ENCODE assay signal across 11 mouse cellular contexts in genomic region chr19:32242153-32242552, GRCm38 (mm10).
DNase-seq lines count a peak whose midpoint lies in the region; TF ChIP-seq lines count a peak whose summit lies in the region.
"Had no signal": no experiment of that assay in that cellular context is flagged by ENCODE, and none has a peak within 500 bp of the region (broad histone marks: within the 10 kb centered on the region; RNA-seq: fewer than 3 reads in every experiment).

No protein-coding gene starts in this region.

- TF ChIP-seq POLR2A in cerebellum, adult 2 months (IDR thresholded peaks at IDR 0.05; ENCODE audit: borderline replicate concordance, insufficient read depth, low read length) = no peak
- TF ChIP-seq POLR2A in testis, adult 2 months (IDR thresholded peaks at IDR 0.05; ENCODE audit: control insufficient read depth, low read depth, low read length) = no peak

- no peak for TF ChIP-seq CTCF in cerebellum, adult 2 months (IDR thresholded peaks at IDR 0.05; ENCODE audit: borderline replicate concordance, insufficient read depth, low read depth, low read length)
- no peak for TF ChIP-seq CTCF in testis, adult 2 months (IDR thresholded peaks at IDR 0.05; ENCODE audit: control insufficient read depth, insufficient read depth, insufficient replicate concordance, low read depth, low read length)

- H3K36me3 ChIP-seq in testis, adult 2 months (ENCODE audit: control insufficient read depth, insufficient read depth, low read length) = no peaks in the 10 kb centered on the region
- H3K36me3 ChIP-seq: limb, embryonic 12.5 days had no signal

- WGBS in cerebellum, adult 2 months = 52% methylated on average over 4 of the region's 4 CpGs

- H3K4me1 ChIP-seq in cerebellum, adult 2 months (ENCODE audit: control insufficient read depth, insufficient read depth, low read length) = peaks cover 10% of the 10 kb centered on the region
- no peaks in the 10 kb centered on the region for H3K4me1 ChIP-seq in testis, adult 2 months (ENCODE audit: control insufficient read depth, insufficient read depth, low read length)
- H3K4me1 ChIP-seq: forebrain, embryonic 13.5 days had no signal

- H3K27ac ChIP-seq in cerebellum, adult 2 months (ENCODE audit: insufficient read depth, low read length) = no peak overlapping the region
- H3K27ac ChIP-seq in testis, adult 2 months (ENCODE audit: control insufficient read depth, insufficient read depth, low read depth, low read length) = 0 out of 2 replicates have a peak overlapping the region, but pooled peaks have one; percentile 48
- H3K27ac ChIP-seq: forebrain, embryonic 13.5 days; limb, embryonic 12.5 days had no signal

- no peaks in the 10 kb centered on the region for H3K27me3 ChIP-seq in cerebellum, adult 2 months (ENCODE audit: control insufficient read depth, insufficient read depth, low read length)
- H3K27me3 ChIP-seq in testis, adult 2 months (ENCODE audit: control insufficient read depth, insufficient read depth, low read length) = no peaks in the 10 kb centered on the region
- H3K27me3 ChIP-seq: forebrain, embryonic 13.5 days; limb, embryonic 12.5 days; megakaryocyte, embryonic 14.5 days had no signal

- peak; percentile 40 to 49 for DNase-seq in cerebellum, adult 2 months
- DNase-seq in cerebellum, adult 11 months = no peak
- DNase-seq in testis, postnatal 10 days (ENCODE audit: low spot score) = no peak
- DNase-seq in gonadal fat pad, adult 2 months (ENCODE audit: low read depth) = peak; percentile 61
- peak; percentile 78 for DNase-seq in yolk sac, embryonic 10.5 days (ENCODE audit: low spot score)
- DNase-seq in urinary bladder, postnatal 25 days (ENCODE audit: low spot score) = no peak
- no peak for DNase-seq in layer of hippocampus, adult 8-10 months (ENCODE audit: low spot score in 2 of 2)

- H3K4me3 ChIP-seq in cerebellum, adult 2 months (replicated peaks; ENCODE audit: insufficient read depth, low read depth, low read length) = no peak overlapping the region
- H3K4me3 ChIP-seq in testis, adult 2 months (ENCODE audit: control insufficient read depth, low read depth, low read length) = no peak overlapping the region
- H3K4me3 ChIP-seq: forebrain, embryonic 13.5 days; limb, embryonic 12.5 days; megakaryocyte, embryonic 14.5 days had no signal

Comparison
In these comparisons a context has a peak if more than half of its experiments do, and no peak if none do; other contexts are left out.
1. DNase-seq: peak in cerebellum, adult 2 months (2 of 2), gonadal fat pad, adult 2 months (single experiment) and yolk sac, embryonic 10.5 days (single experiment); none in cerebellum, adult 11 months (single experiment), testis, postnatal 10 days (single experiment), urinary bladder, postnatal 25 days (single experiment) and layer of hippocampus, adult 8-10 months (0 of 2).